Mouse (Mus musculus) liver, postnatal 0 days (tissue): Measurements from ENCODE around the gene Idh3g.
"Not testable (repeated sequence)": the region's sequence is repeated elsewhere in the genome, so short reads cannot be mapped to it uniquely, and the experiment has no call there.

Experiments
- CTCF ChIP-seq: sonication (generic); IDR thresholded peaks from 2 replicates; pipeline ENCODE4 v1.5.1; 2016; ENCODE audit warnings: antibody characterized with exemption, low read depth
- EP300 ChIP-seq: IDR thresholded peaks from 2 replicates; pipeline ENCODE4 v1.6.1; 2016; ENCODE audit warnings: antibody characterized with exemption, low read depth, mild to moderate bottlenecking

- not testable (repeated sequence) for TF ChIP-seq EP300, CTCF
These were observed 46.9 kb downstream of the Idh3g start for GRCm38 (mm10) chrX:73739841-73740240.
